Mouse (Mus musculus): ENCODE data around the gene Fzd9. TPM values are rescaled to one million over a fixed set of nuclear protein-coding genes. Genes with fewer than 3 reads are reported as not detected.
"Not testable (repeated sequence)": the region's sequence is repeated elsewhere in the genome, so short reads cannot be mapped to it uniquely, and the experiment has no call there.

Gene Fzd9
- polyA plus RNA-seq, 1 experiment = 3.1 TPM

GRCm38 (mm10) chr5:135233166-135233920, 17.7 kb downstream of the Fzd9 start:
- H3K27me3 ChIP-seq (ENCODE audit: control insufficient read depth, insufficient read depth, low read length) = no peaks in the 10 kb centered on the region
- H3K27ac ChIP-seq (ENCODE audit: control insufficient read depth, insufficient read depth, low read depth, low read length) = no peak overlapping the region
- H3K4me1 ChIP-seq (ENCODE audit: control insufficient read depth, insufficient read depth, low read length) = no peaks in the 10 kb centered on the region
- peaks cover 8% of the 10 kb centered on the region for H3K36me3 ChIP-seq (ENCODE audit: control insufficient read depth, insufficient read depth, low read length)
- no peak overlapping the region for H3K4me3 ChIP-seq (ENCODE audit: control insufficient read depth, low read depth, low read length)
- TF ChIP-seq CTCF (IDR thresholded peaks at IDR 0.05; ENCODE audit: control insufficient read depth, insufficient read depth, insufficient replicate concordance, low read depth, low read length) = no peak
- TF ChIP-seq POLR2A (IDR thresholded peaks at IDR 0.05; ENCODE audit: control insufficient read depth, low read depth, low read length) = no peak

GRCm38 (mm10) chr5:135230186-135230585, 20.8 kb downstream of the Fzd9 start:
- TF ChIP-seq CTCF (IDR thresholded peaks at IDR 0.05; ENCODE audit: control insufficient read depth, insufficient read depth, insufficient replicate concordance, low read depth, low read length) = no peak
- no peak for TF ChIP-seq POLR2A (IDR thresholded peaks at IDR 0.05; ENCODE audit: control insufficient read depth, low read depth, low read length)
- peaks cover 4% of the 10 kb centered on the region for H3K36me3 ChIP-seq (ENCODE audit: control insufficient read depth, insufficient read depth, low read length)

GRCm38 (mm10) chr5:135225879-135226278, 25.2 kb downstream of the Fzd9 start:
- not testable (repeated sequence) for H3K36me3 ChIP-seq (ENCODE audit: control insufficient read depth, insufficient read depth, low read length); H3K4me3 ChIP-seq (ENCODE audit: control insufficient read depth, low read depth, low read length); H3K4me1 ChIP-seq (ENCODE audit: control insufficient read depth, insufficient read depth, low read length); H3K27me3 ChIP-seq (ENCODE audit: control insufficient read depth, insufficient read depth, low read length); H3K27ac ChIP-seq (ENCODE audit: control insufficient read depth, insufficient read depth, low read depth, low read length)

More at GRCm38 (mm10) chr5:135230186-135230585, 20.8 kb downstream of the Fzd9 start:
- no peaks in the 10 kb centered on the region for H3K27me3 ChIP-seq (ENCODE audit: control insufficient read depth, insufficient read depth, low read length)
- H3K4me1 ChIP-seq (ENCODE audit: control insufficient read depth, insufficient read depth, low read length) = no peaks in the 10 kb centered on the region
- no peak overlapping the region for H3K4me3 ChIP-seq (ENCODE audit: control insufficient read depth, low read depth, low read length)
- H3K27ac ChIP-seq (ENCODE audit: control insufficient read depth, insufficient read depth, low read depth, low read length) = no peak overlapping the region

- no peak overlapping the region for H3K27ac ChIP-seq (ENCODE audit: control insufficient read depth, insufficient read depth, low read depth, low read length)
- TF ChIP-seq POLR2A (IDR thresholded peaks at IDR 0.05; ENCODE audit: control insufficient read depth, low read depth, low read length) (no peak), CTCF (IDR thresholded peaks at IDR 0.05; ENCODE audit: control insufficient read depth, insufficient read depth, insufficient replicate concordance, low read depth, low read length) (no peak)
These were observed 26.9 kb downstream of the Fzd9 start for GRCm38 (mm10) chr5:135224169-135224568.

GRCm38 (mm10) chr5:135222066-135222465, 29.0 kb downstream of the Fzd9 start:
- Histone ChIP-seq H3K4me1 (ENCODE audit: control insufficient read depth, insufficient read depth, low read length) (no peaks in the 10 kb centered on the region), H3K27ac (ENCODE audit: control insufficient read depth, insufficient read depth, low read depth, low read length) (no peak overlapping the region), H3K27me3 (ENCODE audit: control insufficient read depth, insufficient read depth, low read length) (no peaks in the 10 kb centered on the region), H3K4me3 (ENCODE audit: control insufficient read depth, low read depth, low read length) (no peak overlapping the region), H3K36me3 (ENCODE audit: control insufficient read depth, insufficient read depth, low read length) (no peaks in the 10 kb centered on the region; the same call in none of the 2 replicates)
- TF ChIP-seq POLR2A (IDR thresholded peaks at IDR 0.05; ENCODE audit: control insufficient read depth, low read depth, low read length) = no peak
- no peak for TF ChIP-seq CTCF (IDR thresholded peaks at IDR 0.05; ENCODE audit: control insufficient read depth, insufficient read depth, insufficient replicate concordance, low read depth, low read length)

More at GRCm38 (mm10) chr5:135224169-135224568, 26.9 kb downstream of the Fzd9 start:
- H3K4me3 ChIP-seq (ENCODE audit: control insufficient read depth, low read depth, low read length) = no peak overlapping the region
- H3K27me3 ChIP-seq (ENCODE audit: control insufficient read depth, insufficient read depth, low read length) = no peaks in the 10 kb centered on the region
- no peaks in the 10 kb centered on the region for H3K4me1 ChIP-seq (ENCODE audit: control insufficient read depth, insufficient read depth, low read length)
- H3K36me3 ChIP-seq (ENCODE audit: control insufficient read depth, insufficient read depth, low read length) = peaks cover 3% of the 10 kb centered on the region

- H3K27me3 ChIP-seq (ENCODE audit: control insufficient read depth, insufficient read depth, low read length) = no peaks in the 10 kb centered on the region
- no peaks in the 10 kb centered on the region; the same call in none of the 2 replicates for H3K36me3 ChIP-seq (ENCODE audit: control insufficient read depth, insufficient read depth, low read length)
- H3K4me3 ChIP-seq (ENCODE audit: control insufficient read depth, low read depth, low read length) = no peak overlapping the region
- H3K27ac ChIP-seq (ENCODE audit: control insufficient read depth, insufficient read depth, low read depth, low read length) = no peak overlapping the region
- TF ChIP-seq POLR2A (IDR thresholded peaks at IDR 0.05; ENCODE audit: control insufficient read depth, low read depth, low read length) (no peak), CTCF (IDR thresholded peaks at IDR 0.05; ENCODE audit: control insufficient read depth, insufficient read depth, insufficient replicate concordance, low read depth, low read length) (no peak)
- no peaks in the 10 kb centered on the region; the same call in 1 of the 2 replicates for H3K4me1 ChIP-seq (ENCODE audit: control insufficient read depth, insufficient read depth, low read length)
These were observed 30.1 kb downstream of the Fzd9 start for GRCm38 (mm10) chr5:135220941-135221340.

- Histone ChIP-seq H3K27me3 (ENCODE audit: control insufficient read depth, insufficient read depth, low read length) (no peaks in the 10 kb centered on the region), H3K36me3 (ENCODE audit: control insufficient read depth, insufficient read depth, low read length) (peaks cover 4% of the 10 kb centered on the region), H3K4me3 (ENCODE audit: control insufficient read depth, low read depth, low read length) (no peak overlapping the region), H3K4me1 (ENCODE audit: control insufficient read depth, insufficient read depth, low read length) (no peaks in the 10 kb centered on the region; the same call in 1 of the 2 replicates), H3K27ac (ENCODE audit: control insufficient read depth, insufficient read depth, low read depth, low read length) (peak overlapping the region; percentile 39; the same call in 1 of the 2 replicates)
- no peak for TF ChIP-seq CTCF (IDR thresholded peaks at IDR 0.05; ENCODE audit: control insufficient read depth, insufficient read depth, insufficient replicate concordance, low read depth, low read length)
- no peak for TF ChIP-seq POLR2A (IDR thresholded peaks at IDR 0.05; ENCODE audit: control insufficient read depth, low read depth, low read length)
These were observed 34.2 kb downstream of the Fzd9 start for GRCm38 (mm10) chr5:135216871-135217270.
